Mouse (Mus musculus) kidney, postnatal 10 days (tissue): ENCODE measurements around the gene Mobp.

Experiments
- DNase-seq: peaks from one replicate; pipeline ENCODE4 v3.0.0; 2021; ENCODE audit warnings: mixed read lengths

Gene Mobp

DNA sequence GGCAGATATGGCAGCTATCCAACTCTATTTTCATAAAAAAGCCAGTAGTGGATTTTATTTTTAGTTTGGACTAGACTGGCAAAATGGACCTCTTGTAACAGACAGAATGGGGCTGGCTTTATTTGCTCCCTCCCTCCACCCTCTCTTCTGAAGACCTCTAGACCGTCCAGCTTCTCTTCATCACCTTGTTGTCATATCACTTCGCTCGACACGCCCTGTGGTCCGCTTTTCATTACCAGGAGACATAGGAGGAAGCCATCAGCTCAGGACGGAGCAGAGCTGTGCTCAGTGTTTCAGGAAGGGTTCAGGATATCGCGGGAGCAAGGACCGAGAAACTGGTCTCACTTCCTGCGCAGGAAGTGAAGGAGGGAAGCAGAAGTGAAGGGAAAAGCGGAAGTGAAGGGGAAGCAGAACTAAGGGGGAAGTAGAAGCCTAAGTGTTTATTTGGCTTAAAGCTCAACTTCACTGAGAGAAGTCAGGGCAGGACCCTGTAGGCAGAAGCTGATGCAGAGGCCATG, 65.5 kb downstream of the Mobp start:
- no peak for DNase-seq

- DNase-seq, result no peak
Observed at GRCm38 (mm10) chr9:120219411-120219810, 69.9 kb downstream of the Mobp start.
